Mouse (Mus musculus): ENCODE measurements around the gene Dnah3. TPM values are rescaled to one million over a fixed set of nuclear protein-coding genes. Genes with fewer than 3 reads are reported as not detected.
A peak's percentile ranks its signal among the peaks of the same experiment; 100 is the strongest.

The Dnah3 gene
- total RNA-seq, 2 experiments from 2014 or later, result not detected

DNA sequence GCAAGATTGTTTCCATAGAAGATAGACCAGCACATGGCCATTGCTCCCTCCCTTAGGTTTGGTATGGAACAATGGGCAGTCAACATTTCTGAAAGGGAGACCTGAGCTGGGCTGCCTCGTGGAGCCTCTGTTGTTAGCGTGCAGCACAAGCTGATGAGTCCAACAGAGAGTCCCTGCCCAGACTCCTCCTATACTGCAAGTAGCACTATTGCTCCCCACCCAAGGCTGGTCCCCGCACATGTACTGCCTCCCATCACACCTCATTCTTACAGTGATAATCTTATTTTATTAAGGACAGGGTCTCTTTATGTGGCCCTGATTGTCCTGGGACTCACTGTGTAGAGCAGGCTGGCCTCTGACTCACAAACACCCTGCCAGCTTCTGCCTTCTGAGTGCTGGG, 27.0 kb downstream of the Dnah3 start:
- no peak for DNase-seq
- intact Hi-C loops (cut with DNase I; ENCODE audit: low total_unique reads), result loop anchor here (1.0 kb wide), 1 partner anchor 10 kb away; no protein-coding TSS in a partner anchor

GRCm38 (mm10) chr7:120064045-120064444, 31.0 kb downstream of the Dnah3 start:
- DNase-seq, result no peak
- intact Hi-C loops (cut with DNase I; ENCODE audit: low total_unique reads), result no loop called here

- intact Hi-C loops (cut with DNase I; ENCODE audit: low total_unique reads), result no loop called here
- no peak for DNase-seq
These were observed 39.6 kb downstream of the Dnah3 start for GRCm38 (mm10) chr7:120055479-120055878.

- intact Hi-C loops (cut with DNase I; ENCODE audit: low total_unique reads), result no loop called here
- DNase-seq, result no peak
These were observed 41.1 kb downstream of the Dnah3 start for GRCm38 (mm10) chr7:120054016-120054415.

DNA sequence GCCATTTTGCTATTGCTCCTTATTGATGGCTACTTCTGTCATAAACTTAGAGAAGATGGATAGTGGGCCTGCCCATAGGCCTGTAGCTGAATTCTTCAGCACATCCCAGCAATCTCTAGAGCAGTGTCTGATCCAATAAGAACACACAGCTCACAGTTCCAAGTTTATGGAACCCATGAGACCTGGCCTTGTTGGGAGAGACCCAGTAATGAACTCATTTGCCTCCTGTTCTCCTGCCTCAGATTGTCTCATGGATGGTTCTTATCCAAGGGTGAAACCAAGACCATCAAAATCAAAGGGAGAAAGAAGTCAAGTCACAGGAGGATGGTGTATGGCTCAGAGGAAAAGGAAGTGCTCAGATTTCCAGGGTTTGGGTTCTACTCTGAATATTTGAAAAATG, 44.6 kb downstream of the Dnah3 start:
- DNase-seq, result no peak
- intact Hi-C loops (cut with DNase I; ENCODE audit: low total_unique reads), result no loop called here

DNA sequence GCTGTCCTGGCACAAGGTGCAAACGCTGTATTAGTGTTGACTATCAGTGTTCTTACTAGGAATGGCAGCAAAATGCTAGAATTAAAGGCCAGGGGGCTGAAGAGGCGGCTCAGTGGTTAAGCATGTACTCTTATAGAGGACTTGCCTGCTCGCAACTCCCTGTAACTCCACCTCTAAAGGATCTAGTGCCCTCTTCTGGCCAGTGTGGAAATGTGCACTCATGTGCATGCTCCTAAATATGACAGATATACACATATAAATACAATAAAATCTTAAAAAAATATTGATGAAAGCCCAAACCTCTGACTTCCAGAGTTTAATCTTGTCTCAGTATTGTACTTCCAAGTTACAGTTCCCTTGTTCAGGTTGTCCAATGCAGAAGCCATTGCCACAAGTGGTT, 51.1 kb downstream of the Dnah3 start:
- DNase-seq, result no peak
- intact Hi-C loops (cut with DNase I; ENCODE audit: low total_unique reads), result no loop called here

GRCm38 (mm10) chr7:120036422-120036821, 58.7 kb downstream of the Dnah3 start:
- DNase-seq, result no peak
- intact Hi-C loops (cut with DNase I; ENCODE audit: low total_unique reads), result no loop called here

- no peak for DNase-seq
- intact Hi-C loops (cut with DNase I; ENCODE audit: low total_unique reads), result no loop called here
These were observed 60.1 kb downstream of the Dnah3 start for GRCm38 (mm10) chr7:120034996-120035395.

GRCm38 (mm10) chr7:120034566-120034965, 60.5 kb downstream of the Dnah3 start:
- no peak for DNase-seq
- intact Hi-C loops (cut with DNase I; ENCODE audit: low total_unique reads), result no loop called here

GRCm38 (mm10) chr7:120028669-120029068, 66.4 kb downstream of the Dnah3 start:
- intact Hi-C loops (cut with DNase I; ENCODE audit: low total_unique reads), result no loop called here
- no peak for DNase-seq

DNA sequence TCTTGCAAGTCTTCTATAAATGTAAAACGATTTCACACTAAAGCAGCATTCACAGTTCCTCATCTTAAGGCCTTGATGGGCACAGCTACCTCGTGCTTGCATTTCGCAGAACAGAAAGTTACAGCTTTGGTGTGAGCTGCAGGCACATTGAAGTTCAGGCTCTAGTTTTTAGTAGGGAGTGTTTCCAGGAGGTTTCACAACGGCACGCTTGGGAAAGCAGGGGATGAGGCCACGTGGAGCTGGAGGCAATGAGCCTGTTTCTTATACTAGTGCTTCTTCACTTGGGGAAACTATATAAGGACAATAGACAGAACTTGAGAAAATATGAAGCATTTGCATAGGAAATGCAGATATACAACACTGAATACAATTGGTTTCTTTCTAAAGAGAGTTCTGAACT, 98.0 kb downstream of the Dnah3 start:
- no peak for DNase-seq
- intact Hi-C loops (cut with DNase I; ENCODE audit: low total_unique reads), result no loop called here

DNA sequence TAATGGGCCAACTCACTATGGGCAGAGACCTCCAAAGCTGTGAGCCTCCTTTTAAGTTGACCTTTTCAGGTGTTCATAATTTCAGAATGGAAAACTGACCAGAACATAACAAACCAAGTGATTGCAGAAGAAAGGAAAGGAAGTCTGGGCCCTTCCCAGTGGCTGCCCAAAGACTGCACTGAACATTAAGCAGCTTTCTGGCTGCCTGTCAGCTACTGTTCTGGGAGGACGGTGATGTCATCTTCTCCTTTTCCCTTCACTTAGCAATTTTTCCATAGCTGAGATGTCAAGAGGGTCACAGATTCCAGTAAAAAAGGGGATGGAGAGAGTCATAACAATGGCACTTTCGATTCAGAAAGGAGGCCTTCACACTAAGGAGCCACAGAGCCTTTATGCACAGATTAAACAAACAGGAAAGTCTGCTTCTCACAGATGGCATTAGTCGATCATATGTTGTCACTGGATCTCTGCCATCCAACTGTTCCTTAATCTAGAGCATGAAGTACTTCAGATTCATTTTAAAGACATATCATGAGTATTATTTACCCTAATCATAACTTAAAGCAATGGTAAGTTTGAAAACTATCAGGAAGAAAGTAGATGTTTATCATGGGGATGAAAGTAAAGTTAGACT, 109.7 kb downstream of the Dnah3 start:
- intact Hi-C loops (cut with DNase I; ENCODE audit: low total_unique reads), result no loop called here
- DNase-seq, result peak; percentile 8

DNA sequence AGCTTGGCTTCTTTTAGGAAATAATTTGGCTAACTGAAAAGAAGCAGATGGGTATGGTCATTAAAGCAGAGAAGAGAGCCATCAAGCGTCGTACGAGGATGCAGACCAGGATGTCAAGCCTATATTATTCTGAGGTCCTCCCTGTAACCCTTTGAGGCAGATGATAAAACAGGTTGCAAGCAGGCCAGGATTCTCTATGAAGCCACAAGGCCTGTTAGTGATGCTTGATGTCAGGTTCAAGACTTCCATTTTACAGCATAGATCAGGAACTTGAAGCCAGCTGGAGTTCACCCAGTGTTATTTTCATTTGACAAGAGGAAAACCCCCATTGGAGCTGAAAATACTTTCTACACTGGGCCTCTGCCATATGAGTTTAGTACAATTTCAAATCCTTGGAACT, 114.9 kb downstream of the Dnah3 start:
- intact Hi-C loops (cut with DNase I; ENCODE audit: low total_unique reads), result no loop called here
- no peak for DNase-seq

GRCm38 (mm10) chr7:119978576-119978975, 116.5 kb downstream of the Dnah3 start:
- no peak for DNase-seq
- intact Hi-C loops (cut with DNase I; ENCODE audit: low total_unique reads), result no loop called here

GRCm38 (mm10) chr7:119977574-119977973, 117.5 kb downstream of the Dnah3 start:
- intact Hi-C loops (cut with DNase I; ENCODE audit: low total_unique reads), result no loop called here
- DNase-seq, result no peak

GRCm38 (mm10) chr7:119976256-119976655, 118.8 kb downstream of the Dnah3 start:
- DNase-seq, result peak; percentile 13
- intact Hi-C loops (cut with DNase I; ENCODE audit: low total_unique reads), result no loop called here

- intact Hi-C loops (cut with DNase I; ENCODE audit: low total_unique reads), result no loop called here
- DNase-seq, result no peak
These were observed 120.9 kb downstream of the Dnah3 start for GRCm38 (mm10) chr7:119974214-119974613.

DNA sequence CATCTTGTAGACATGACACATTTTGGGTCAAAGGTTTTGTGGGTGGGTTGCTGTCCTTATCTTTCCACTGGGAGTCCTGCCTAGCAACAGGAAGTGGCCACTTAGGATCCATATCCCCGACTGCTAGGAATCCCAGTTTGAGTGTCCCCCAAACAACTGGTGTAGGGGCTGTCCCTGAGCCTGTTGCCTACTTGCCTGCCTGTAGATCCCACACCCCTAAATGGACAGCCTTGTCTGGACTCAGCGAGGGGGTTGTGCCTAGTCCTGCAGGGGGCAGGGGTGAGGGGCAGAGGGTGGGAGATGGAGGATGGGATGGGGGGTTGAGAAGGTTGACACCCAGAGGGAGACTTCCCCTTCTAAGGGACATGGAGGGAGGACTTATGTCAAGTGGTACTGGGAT, 125.8 kb downstream of the Dnah3 start:
- DNase-seq, result no peak
- intact Hi-C loops (cut with DNase I; ENCODE audit: low total_unique reads), result no loop called here

DNA sequence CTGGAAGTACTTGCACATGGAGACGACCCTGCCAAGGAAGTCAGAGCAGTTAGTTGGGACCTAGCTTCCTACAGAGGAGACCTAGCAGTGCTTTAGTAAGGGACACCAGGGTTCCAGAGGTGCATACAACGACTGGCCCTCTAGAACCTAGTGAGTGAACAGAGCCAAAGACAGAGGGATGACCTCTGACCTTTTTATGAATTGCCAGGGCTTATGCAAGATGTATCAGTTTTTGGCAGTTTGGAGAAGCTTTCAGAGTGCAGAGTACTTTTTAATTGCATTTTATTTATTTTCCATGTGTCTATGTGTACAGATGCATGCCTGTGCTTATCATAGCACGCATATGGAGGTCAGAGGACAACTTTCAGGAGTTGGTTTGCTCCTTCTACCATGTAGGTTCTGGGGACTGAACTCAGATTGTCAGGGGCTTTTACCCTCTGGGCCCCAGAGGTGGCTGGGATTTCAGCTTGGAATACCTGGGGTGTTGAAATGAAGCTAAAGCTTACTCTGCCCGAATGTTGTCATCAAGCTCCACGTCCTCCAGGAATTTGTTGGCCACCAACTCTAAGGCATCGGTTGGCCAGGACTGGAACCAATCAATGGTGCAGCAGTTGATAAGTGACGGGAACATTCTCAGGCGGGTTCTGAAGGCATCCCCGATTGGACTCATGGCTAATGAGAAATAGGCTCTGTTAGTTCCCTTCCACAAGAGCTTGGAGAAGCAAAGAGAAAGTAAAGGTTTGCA, 129.3 kb downstream of the Dnah3 start:
- no peak for DNase-seq
- intact Hi-C loops (cut with DNase I; ENCODE audit: low total_unique reads), result no loop called here

GRCm38 (mm10) chr7:119965205-119965604, 129.9 kb downstream of the Dnah3 start:
- intact Hi-C loops (cut with DNase I; ENCODE audit: low total_unique reads), result no loop called here
- DNase-seq, result no peak

DNA sequence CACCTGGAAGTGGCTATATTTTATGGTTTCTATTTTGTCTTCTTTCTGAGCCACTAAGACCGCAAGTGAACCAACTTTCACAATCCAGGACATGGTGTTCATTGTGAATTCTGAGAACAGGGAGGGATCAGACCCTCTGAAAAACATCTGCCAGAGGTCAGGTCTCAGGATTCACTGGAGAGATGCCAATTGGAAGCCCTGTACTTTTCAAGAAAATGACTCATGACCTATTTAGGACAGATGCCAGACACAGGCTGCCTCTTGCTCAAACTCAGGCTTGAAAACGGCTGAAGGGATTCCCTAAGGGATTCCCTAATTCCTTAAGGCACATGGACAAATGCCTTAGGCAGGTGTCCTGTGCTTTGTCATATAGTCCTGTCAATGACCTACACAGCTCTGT, 134.0 kb downstream of the Dnah3 start:
- intact Hi-C loops (cut with DNase I; ENCODE audit: low total_unique reads), result no loop called here

More for the DNA sequence above, 134.0 kb downstream of the Dnah3 start:
- peak; percentile 45 for DNase-seq
